Mouse (Mus musculus) hematopoietic stem cell, adult 5-6 weeks (primary cell): ENCODE results near the gene Xlr4c. TPM values are rescaled to one million over a fixed set of nuclear protein-coding genes. Genes with fewer than 3 reads are reported as not detected.
A peak's percentile ranks its signal among the peaks of the same experiment; 100 is the strongest.
"Not testable (repeated sequence)": the region's sequence is repeated elsewhere in the genome, so short reads cannot be mapped to it uniquely, and the experiment has no call there.

Experiments used
- ATAC-seq, 2 experiments: fragments of 125-278 bp in 1 of 2; replicated peaks in 1 of 2; 2 replicates each; pipeline ENCODE4 v1.8.0; 2016 to 2017; ENCODE audit warnings: inconsistent platforms in 2 of 2, mild to moderate bottlenecking in 2 of 2, moderate number of reproducible peaks in 2 of 2, low read depth in 1 of 2, moderate TSS enrichment in 1 of 2; ENCODE audit not compliant: low FRiP score in 2 of 2, poor library complexity in 2 of 2, severe bottlenecking in 2 of 2, insufficient read depth in 1 of 2, low TSS enrichment in 1 of 2
- total RNA-seq: library from RNA; stranded (forward); fragments of 172-1452, 232-1000 nt; gene quantifications from 2 replicates; pipeline ENCODE4 v1.2.3, GENCODE M21; 2017

Gene Xlr4c
- total RNA-seq, result 7.6 and 17.8 TPM in 2 replicates

DNA sequence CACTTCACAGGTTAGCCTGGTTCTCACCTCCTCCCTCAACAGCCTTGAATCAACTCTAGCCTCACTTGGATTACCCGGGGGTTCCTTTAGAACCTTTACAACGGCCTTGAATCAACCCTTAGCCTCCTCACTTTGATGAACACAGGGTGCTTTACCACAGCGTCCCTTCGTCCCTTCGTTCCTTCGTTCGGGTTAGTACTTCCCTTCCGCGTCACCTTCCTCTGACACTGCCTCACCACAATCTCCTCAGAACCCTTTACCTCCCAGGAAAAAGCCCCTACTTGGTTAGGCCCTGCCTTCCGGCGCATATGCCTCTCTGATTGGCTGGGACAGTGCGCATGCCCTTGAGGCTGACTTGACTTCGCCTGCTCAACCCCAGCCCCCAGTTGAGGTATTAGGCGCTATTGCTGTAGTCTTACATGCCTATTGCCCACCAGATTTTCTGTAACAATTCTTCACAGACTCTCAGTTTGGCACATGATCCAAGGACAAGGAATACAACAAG is at the start of gene Xlr4c:
Xlr4c (minus strand) TSS at position 310 of the 505 bp plus-strand sequence.
- not testable (repeated sequence) for ATAC-seq

DNA sequence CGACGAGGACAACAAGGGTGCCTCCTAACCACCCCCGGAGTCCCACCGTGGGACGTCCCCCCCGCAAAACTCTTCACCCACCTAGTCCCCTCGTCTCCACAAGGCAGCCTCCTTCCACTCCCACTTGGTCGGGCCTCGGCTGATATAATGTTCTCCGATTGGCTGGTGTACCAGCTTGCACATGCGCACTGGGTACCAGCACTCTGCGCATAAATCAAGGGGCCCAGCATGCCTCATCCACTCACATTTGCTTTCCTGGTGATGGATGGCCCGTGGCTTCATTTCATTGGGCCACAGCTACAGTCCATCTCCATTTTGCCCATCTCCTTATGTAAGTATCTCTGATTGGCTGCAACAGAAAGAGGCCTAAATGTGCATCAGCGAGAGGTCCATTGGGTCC is 22.3 kb upstream of the Xlr4c start, which contains the start of gene Xlr3c:
Xlr3c (minus strand) TSS at position 121 of the 400 bp plus-strand sequence.
- ATAC-seq, result not testable (repeated sequence)

DNA sequence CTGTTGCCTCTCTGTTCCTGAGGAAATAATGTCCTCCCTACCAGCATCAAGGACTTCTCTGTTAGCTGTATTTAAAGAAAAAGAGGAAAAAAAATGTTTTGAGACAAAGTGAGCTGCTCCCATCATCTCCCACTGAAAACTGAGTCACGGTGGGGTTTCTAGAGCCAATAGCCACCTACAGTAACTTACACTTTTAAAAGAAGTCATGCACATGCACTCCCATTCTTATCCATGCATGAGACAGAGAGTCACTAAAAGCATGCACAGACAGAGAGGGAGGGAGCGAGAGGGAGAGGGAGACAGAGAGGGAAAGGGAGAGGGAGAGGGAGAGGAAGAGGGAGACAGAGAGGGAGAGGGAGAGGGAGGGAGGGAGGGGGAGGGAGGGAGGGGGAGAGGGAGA is 19.5 kb upstream of the Xlr4c start:
- ATAC-seq, result not testable (repeated sequence)

DNA sequence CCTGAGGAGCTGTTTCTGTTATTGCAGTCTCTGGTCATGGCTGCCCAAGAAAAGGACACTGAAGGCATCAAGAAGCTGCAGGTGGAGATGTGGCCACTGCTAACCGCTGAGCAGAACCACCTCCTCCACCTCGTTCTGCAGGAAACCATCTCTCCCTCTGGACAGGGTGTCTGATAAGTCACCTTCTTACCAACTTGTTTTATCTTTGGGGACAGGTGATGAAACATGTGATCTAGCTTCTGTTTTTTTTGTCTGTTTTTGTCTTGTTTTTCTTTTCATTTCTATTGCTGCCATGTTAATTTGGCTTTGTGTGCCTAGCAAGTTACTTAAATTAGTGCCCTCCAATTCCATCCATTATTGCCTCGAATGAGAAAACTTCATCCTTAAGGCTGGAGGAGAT is 13.6 kb downstream of the Xlr4c start:
- no peak for ATAC-seq

DNA sequence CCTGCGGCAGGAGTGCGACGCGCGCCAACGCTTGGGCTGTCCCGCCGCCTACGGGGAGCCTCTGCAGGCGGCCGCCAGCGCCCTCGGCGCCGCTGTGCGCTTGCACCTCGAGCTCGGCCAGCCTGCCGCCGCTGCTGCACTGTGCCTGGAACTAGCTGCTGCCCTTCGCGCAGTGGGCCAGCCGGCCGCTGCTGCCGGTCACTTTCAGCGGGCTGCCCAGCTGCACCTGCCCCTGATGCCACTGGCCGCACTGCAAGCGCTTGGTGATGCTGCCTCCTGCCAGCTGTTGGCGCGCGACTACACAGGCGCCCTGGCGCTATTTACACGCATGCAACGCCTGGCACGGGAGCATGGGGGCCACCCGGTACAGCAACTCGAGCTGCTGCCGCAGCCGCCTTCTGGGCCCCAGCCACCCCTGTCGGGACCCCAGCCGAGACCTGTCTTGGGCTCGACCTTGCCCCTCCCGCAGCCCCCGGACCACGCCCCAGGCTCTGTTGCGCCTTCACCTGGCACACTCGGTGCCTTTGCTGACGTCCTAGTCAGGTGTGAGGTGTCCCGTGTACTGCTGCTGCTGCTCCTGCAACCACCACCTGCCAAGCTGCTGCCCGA is 14.2 kb downstream of the Xlr4c start:
- peak; percentile 25 to 50; a peak in 1 of 4 replicates for ATAC-seq

- peak; percentile 98 for ATAC-seq
Observed at GRCm38 (mm10) chrX:73227914-73228605, 14.9 kb downstream of the Xlr4c start, which contains the start of gene F8a. Gene F8a (plus strand): TSS chrX:73228291.

GRCm38 (mm10) chrX:73225365-73225764 is 17.6 kb downstream of the Xlr4c start:
- no peak for ATAC-seq

GRCm38 (mm10) chrX:73213819-73214564 is 28.9 kb downstream of the Xlr4c start, which contains the start of gene Xlr4b:
Gene Xlr4b (plus strand): TSS chrX:73214333.
- 0 out of 4 replicates have a peak, but pooled peaks of 1 of the 2 experiments have one; percentile 7 for ATAC-seq

GRCm38 (mm10) chrX:73191934-73192333 is 51.0 kb downstream of the Xlr4c start, which contains the start of gene Xlr3b:
Gene Xlr3b (plus strand): TSS chrX:73192207.
- not testable (repeated sequence) for ATAC-seq

Other genes starting within 250 kb of the Xlr4c start
- gene Pnma5, start 206.0 kb downstream of the Xlr4c start, total RNA-seq, result not detected in 2 replicates
- gene Pnma3, start 178.3 kb downstream of the Xlr4c start, total RNA-seq, result not detected in 2 replicates
- gene Xlr4a, start 160.7 kb downstream of the Xlr4c start, total RNA-seq, result 39.3 and 48.7 TPM in 2 replicates
- gene Xlr3a, start 146.0 kb downstream of the Xlr4c start, total RNA-seq, result 7.7 and 7.9 TPM in 2 replicates
- 0.15 TPM in 1 of 2 replicates, not detected in the other for gene Gm14685, start 126.1 kb downstream of the Xlr4c start, total RNA-seq
- not detected in 2 replicates for gene Xlr5b, start 94.3 kb downstream of the Xlr4c start, total RNA-seq
- gene DXBay18, start 93.7 kb downstream of the Xlr4c start, total RNA-seq, result not detected in 2 replicates
- gene Spin2d, start 66.1 kb downstream of the Xlr4c start, total RNA-seq, result 0.89 TPM in 1 of 2 replicates, not detected in the other
- gene Xlr3b, start 50.9 kb downstream of the Xlr4c start, total RNA-seq, result 17.2 and 18.8 TPM in 2 replicates
- gene Xlr4b, start 28.8 kb downstream of the Xlr4c start, total RNA-seq, result 18.1 and 32.3 TPM in 2 replicates
- gene F8a, start 14.8 kb downstream of the Xlr4c start, total RNA-seq, result 3.1 and 5.8 TPM in 2 replicates
- not detected in 2 replicates for gene Xlr3c, start 22.3 kb upstream of the Xlr4c start, total RNA-seq
- not detected in 2 replicates for gene Xlr5a, start 49.8 kb upstream of the Xlr4c start, total RNA-seq
- gene Xlr5c, start 49.8 kb upstream of the Xlr4c start, total RNA-seq, result not detected in 2 replicates
- gene Gm45015, start 93.7 kb upstream of the Xlr4c start, total RNA-seq, result 0.50 and 0.69 TPM in 2 replicates
- 13.1 and 17.6 TPM in 2 replicates for gene Zfp275, start 99.5 kb upstream of the Xlr4c start, total RNA-seq
- gene Gm18336, start 155.6 kb upstream of the Xlr4c start, total RNA-seq, result not detected in 2 replicates
- 0.30 and 0.81 TPM in 2 replicates for gene Zfp92, start 168.0 kb upstream of the Xlr4c start, total RNA-seq
- gene Trex2, start 192.2 kb upstream of the Xlr4c start, total RNA-seq, result not detected in 2 replicates
- 34.5 and 44.6 TPM in 2 replicates for gene Haus7, start 215.9 kb upstream of the Xlr4c start, total RNA-seq
- 11.8 and 16.3 TPM in 2 replicates for gene Bgn, start 240.5 kb upstream of the Xlr4c start, total RNA-seq